Mouse (Mus musculus): Measurements from ENCODE around the gene Fut8.
"Not testable (repeated sequence)": the region's sequence is repeated elsewhere in the genome, so short reads cannot be mapped to it uniquely, and the experiment has no call there.

Fut8 gene

GRCm38 (mm10) chr12:77223595-77223994, 14.3 kb upstream of the Fut8 start:
- DNase-seq = peak; percentile 16

- DNase-seq = peak; percentile 20
These were observed 13.8 kb upstream of the Fut8 start for GRCm38 (mm10) chr12:77224121-77224520.

GRCm38 (mm10) chr12:77224891-77225290, 13.0 kb upstream of the Fut8 start:
- DNase-seq = no peak

- no peak for DNase-seq
These were observed 12.2 kb upstream of the Fut8 start for GRCm38 (mm10) chr12:77225727-77226126.

- DNase-seq = peak; percentile 8
These were observed 2.0 kb upstream of the Fut8 start for GRCm38 (mm10) chr12:77235958-77236357.

GRCm38 (mm10) chr12:77238531-77239389, 835 bp downstream of the Fut8 start:
- peak; percentile 93 for DNase-seq

- peak; percentile 23 for DNase-seq
These were observed 1.6 kb downstream of the Fut8 start for GRCm38 (mm10) chr12:77239390-77240061.

GRCm38 (mm10) chr12:77240372-77240771, 2.4 kb downstream of the Fut8 start:
- DNase-seq = no peak

- no peak for DNase-seq
These were observed 2.9 kb downstream of the Fut8 start for GRCm38 (mm10) chr12:77240839-77241238.

GRCm38 (mm10) chr12:77262650-77263049, 24.7 kb downstream of the Fut8 start:
- no peak for DNase-seq

- no peak for DNase-seq
These were observed 25.9 kb downstream of the Fut8 start for GRCm38 (mm10) chr12:77263816-77264215.

GRCm38 (mm10) chr12:77270694-77271093, 32.8 kb downstream of the Fut8 start:
- DNase-seq = no peak

- DNase-seq = no peak
These were observed 50.6 kb downstream of the Fut8 start for GRCm38 (mm10) chr12:77288507-77288906.

GRCm38 (mm10) chr12:77291017-77291416, 53.1 kb downstream of the Fut8 start:
- DNase-seq = no peak

- DNase-seq = not testable (repeated sequence)
These were observed 53.9 kb downstream of the Fut8 start for GRCm38 (mm10) chr12:77291864-77292263.

- no peak for DNase-seq
These were observed 54.7 kb downstream of the Fut8 start for GRCm38 (mm10) chr12:77292375-77293258.

GRCm38 (mm10) chr12:77296119-77296518, 58.2 kb downstream of the Fut8 start:
- DNase-seq = no peak

GRCm38 (mm10) chr12:77297114-77297513, 59.2 kb downstream of the Fut8 start:
- DNase-seq = no peak

GRCm38 (mm10) chr12:77297858-77298257, 59.9 kb downstream of the Fut8 start:
- DNase-seq = no peak

- no peak for DNase-seq
These were observed 64.1 kb downstream of the Fut8 start for GRCm38 (mm10) chr12:77302011-77302410.

GRCm38 (mm10) chr12:77303367-77303766, 65.4 kb downstream of the Fut8 start:
- DNase-seq = no peak

- no peak for DNase-seq
These were observed 67.6 kb downstream of the Fut8 start for GRCm38 (mm10) chr12:77305502-77305901.

- no peak for DNase-seq
These were observed 68.9 kb downstream of the Fut8 start for GRCm38 (mm10) chr12:77306759-77307314.
